Mouse (Mus musculus) forebrain, embryonic 14.5 days (tissue): ENCODE results near the gene Usp2. TPM values are rescaled to one million over a fixed set of nuclear protein-coding genes. Genes with fewer than 3 reads are reported as not detected.

Source experiments
- ATAC-seq: fragments of 200-750 bp; cut with Nextera tagmentation; 2 replicates; pipeline ENCODE4 v1.8.0; 2017; ENCODE audit warnings: mild to moderate bottlenecking, moderate library complexity
- DNase-seq: peaks from one replicate; pipeline ENCODE4 v3.0.0-alpha.2; 2015; ENCODE audit warnings: low spot score
- H3K27ac ChIP-seq: fragments of 300-500 bp; sonication (generic); 2 replicates; pipeline ENCODE4 v1.5.1; 2014; ENCODE audit warnings: low read depth, mild to moderate bottlenecking, control low read depth, low read length, moderate library complexity
- H3K27me3 ChIP-seq: fragments of 300-500 bp; sonication (generic); replicated peaks from 2 replicates; pipeline ENCODE4 v1.6.1; 2014; ENCODE audit warnings: low read length, control low read depth, mixed read lengths; ENCODE audit not compliant: control insufficient read depth, insufficient read depth
- H3K36me3 ChIP-seq: fragments of 300-500 bp; sonication (generic); 2 replicates; pipeline ENCODE4 v1.6.1; 2014; ENCODE audit warnings: low read length, control low read depth; ENCODE audit not compliant: control insufficient read depth, insufficient read depth
- H3K4me1 ChIP-seq: fragments of 300-500 bp; sonication (generic); 2 replicates; pipeline ENCODE4 v1.6.1; 2014; ENCODE audit warnings: antibody characterized with exemption, low read length, control low read depth; ENCODE audit not compliant: control insufficient read depth, insufficient read depth
- H3K4me2 ChIP-seq: fragments of 300-500 bp; sonication (generic); 2 replicates; pipeline ENCODE4 v1.6.1; 2014; ENCODE audit warnings: mild to moderate bottlenecking, control low read depth, low read length
- H3K4me3 ChIP-seq: fragments of 300-500 bp; sonication (generic); 2 replicates; pipeline ENCODE4 v1.5.1; 2014; ENCODE audit warnings: low read depth, low read length, control low read depth
- H3K9ac ChIP-seq: fragments of 300-500 bp; sonication (generic); 2 replicates; pipeline ENCODE4 v1.6.1; 2014; ENCODE audit warnings: mild to moderate bottlenecking, low read length, control low read depth, moderate library complexity
- H3K9me3 ChIP-seq: fragments of 300-500 bp; sonication (generic); replicated peaks from 2 replicates; pipeline ENCODE4 v1.6.1; 2016; ENCODE audit warnings: low read length, control low read depth, mixed read lengths; ENCODE audit not compliant: control insufficient read depth
- WGBS: fragments of 180-500 bp; shearing (Covaris S2); extraction: QIAGEN DNeasy Blood & Tissue Kit; methylation state at CpG from one replicate; pipeline ENCODE4 v1.1.7; 2014; 5-methylcytosine and 5-hydroxymethylcytosine counted together
- polyA plus RNA-seq: library from polyadenylated mRNA; unstranded; fragments of >200 nt; fragmentation: Nextera tagmentation; extraction: Ambion mirVana; gene quantifications from 2 replicates; pipeline ENCODE4 v1.2.1, GENCODE M21; 2014

Usp2 gene
- polyA plus RNA-seq, 1 experiment from 2014 or later = 8.2 TPM

DNA sequence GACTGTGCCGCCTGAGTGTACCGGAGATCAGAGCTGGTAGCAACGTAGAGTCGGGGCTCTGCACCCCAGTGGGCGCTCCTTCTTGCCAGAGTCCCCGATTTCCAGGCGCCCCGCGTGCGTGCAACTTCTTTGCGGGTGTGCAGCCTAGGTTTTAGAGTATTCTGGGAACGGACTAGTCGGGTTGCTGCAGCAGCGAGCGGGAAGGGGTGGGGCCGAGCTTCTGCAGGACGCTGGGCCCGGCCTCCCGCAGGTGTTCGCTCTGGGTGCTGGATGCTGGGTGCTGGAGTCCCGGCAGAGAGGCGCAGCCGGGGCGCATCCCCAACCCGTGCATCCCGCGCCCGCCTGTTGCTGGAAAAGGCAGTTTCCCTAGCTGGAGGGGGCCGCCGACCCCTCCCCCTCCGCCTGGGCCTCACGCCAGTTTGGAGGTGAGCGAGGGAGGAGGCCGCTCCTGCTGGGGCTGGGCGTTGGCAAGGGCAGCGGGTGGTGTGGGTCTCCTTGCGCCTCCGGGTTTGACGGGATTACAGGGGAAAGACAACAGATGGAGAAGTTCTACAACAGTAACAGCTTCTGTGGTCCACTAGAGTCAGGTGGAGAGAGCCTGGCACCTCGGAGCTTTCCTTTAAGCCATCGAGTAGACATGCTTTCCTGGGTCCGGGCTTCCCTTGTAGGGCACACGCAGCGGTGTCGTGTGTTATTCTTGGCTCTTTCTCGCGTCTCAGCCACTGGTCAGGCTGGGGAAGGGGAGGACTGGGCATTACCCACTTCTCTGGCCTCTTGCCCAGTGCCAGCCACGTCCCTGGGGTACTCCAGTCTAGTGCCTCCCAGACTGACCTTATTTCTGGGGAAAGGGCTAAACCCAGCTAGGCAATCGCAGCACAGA lies 68.3 kb downstream of the Usp2 start:
- H3K4me2 ChIP-seq = peak overlapping the region; percentile 88
- peaks cover 31% of the 10 kb centered on the region for H3K4me1 ChIP-seq

DNA sequence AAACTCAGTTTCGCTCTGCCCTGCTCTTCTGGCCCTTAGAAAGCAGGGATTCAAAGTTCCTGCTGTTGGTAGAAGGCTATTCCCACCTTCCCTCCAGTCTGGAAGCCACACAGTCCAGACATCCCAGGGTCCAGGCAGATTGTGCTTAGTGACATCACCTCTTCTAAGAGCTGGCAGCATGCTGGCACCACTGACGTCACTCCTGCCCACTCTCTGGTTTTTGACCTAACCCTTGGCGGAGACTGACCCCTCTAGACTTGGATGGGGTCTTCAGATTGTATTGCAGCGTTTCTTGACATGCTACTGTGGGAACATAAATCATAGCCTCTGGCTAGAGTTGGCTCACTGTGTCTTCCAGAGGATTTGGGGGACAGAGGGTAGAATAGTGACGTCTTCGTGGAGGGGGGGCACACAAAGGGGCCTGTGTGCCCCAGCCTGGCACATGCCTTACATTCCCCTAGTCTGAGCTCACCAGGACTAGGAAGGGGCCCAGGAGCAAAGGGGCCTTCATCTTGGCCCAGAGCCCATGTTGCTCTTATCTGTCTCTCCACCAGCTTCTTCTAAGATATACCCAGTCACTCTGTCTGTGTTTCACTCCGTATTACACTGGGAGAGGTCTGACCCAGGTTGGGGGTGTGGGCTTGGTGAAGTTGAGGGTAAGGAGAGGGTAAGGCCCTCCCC lies 69.0 kb downstream of the Usp2 start:
- Histone ChIP-seq H3K36me3 (0 out of 2 replicates have a peak, but pooled peaks cover 9% of the 10 kb centered on the region), H3K9ac (peak overlapping the region; percentile 65), H3K4me1 (peaks cover 23% of the 10 kb centered on the region), H3K4me2 (peak overlapping the region; percentile 88), H3K9me3 (no peaks in the 10 kb centered on the region), H3K27ac (0 out of 2 replicates have a peak overlapping the region, but pooled peaks have one; percentile 36), H3K4me3 (peak overlapping the region; percentile 45), H3K27me3 (peaks cover 14% of the 10 kb centered on the region; the same call in 1 of the 2 replicates)
- DNase-seq (peak; percentile 34), ATAC-seq (0 out of 2 replicates have a peak, but pooled peaks have one; percentile 16)
- WGBS = 47% methylated on average over 7 of the region's 7 CpGs

More for the DNA sequence above, 68.3 kb downstream of the Usp2 start:
- H3K27me3 ChIP-seq = peaks cover 14% of the 10 kb centered on the region; the same call in 1 of the 2 replicates
- H3K4me3 ChIP-seq = peak overlapping the region; percentile 45
- WGBS = 2% methylated on average over 49 of the region's 49 CpGs
- ATAC-seq (peak; percentile 45), DNase-seq (peak; percentile 69)
- H3K36me3 ChIP-seq = 0 out of 2 replicates have a peak, but pooled peaks cover 6% of the 10 kb centered on the region
- peak overlapping the region; percentile 36; the same call in 1 of the 2 replicates for H3K27ac ChIP-seq
- H3K9ac ChIP-seq = peak overlapping the region; percentile 65
- H3K9me3 ChIP-seq = no peaks in the 10 kb centered on the region

DNA sequence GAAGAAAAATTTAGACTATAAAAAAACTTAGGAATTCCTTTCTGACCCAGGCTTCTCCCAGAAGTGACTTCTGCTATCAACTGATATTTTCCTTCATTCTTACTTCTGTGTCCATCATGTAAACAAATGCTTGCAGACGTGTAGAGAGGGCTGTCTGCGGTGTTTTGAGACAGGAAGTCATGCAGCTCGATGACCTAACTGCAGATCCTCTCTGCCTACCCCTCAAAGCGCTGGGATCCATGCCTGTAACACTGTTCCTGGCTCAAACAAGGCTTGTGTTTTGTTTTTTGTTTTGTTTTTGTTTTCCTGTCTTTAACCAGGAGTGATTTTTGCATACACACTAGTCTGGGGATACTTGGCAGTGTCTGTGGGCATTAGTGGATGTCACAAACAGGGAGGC lies 71.0 kb downstream of the Usp2 start:
- Histone ChIP-seq H3K9ac (no peak overlapping the region), H3K27me3 (peaks cover 14% of the 10 kb centered on the region; the same call in 1 of the 2 replicates), H3K27ac (no peak overlapping the region), H3K36me3 (peaks cover 19% of the 10 kb centered on the region), H3K4me2 (no peak overlapping the region), H3K9me3 (no peaks in the 10 kb centered on the region), H3K4me1 (peaks cover 22% of the 10 kb centered on the region), H3K4me3 (no peak overlapping the region)
- DNase-seq = no peak
- WGBS = 75% methylated on average over 4 of the region's 4 CpGs
- no peak for ATAC-seq

DNA sequence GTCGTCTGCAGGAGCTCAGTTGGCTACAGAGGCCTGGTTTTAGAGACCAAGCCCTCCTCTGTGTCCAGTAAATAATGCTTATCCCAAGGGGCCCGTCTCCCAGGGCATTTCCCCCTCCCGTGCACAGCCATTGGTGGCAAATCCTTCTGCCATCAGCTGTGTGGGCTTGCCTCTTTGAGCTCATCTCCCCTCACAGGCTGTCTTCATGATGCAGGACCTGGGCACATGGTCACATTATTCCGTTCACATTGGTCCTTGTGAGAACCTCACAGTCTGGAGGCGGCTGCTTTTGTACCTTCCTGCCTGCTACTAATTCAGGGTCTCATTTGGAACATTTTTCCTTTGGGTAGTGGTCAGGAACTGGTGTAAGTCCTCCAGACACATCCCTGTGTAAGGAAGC lies 75.1 kb downstream of the Usp2 start:
- ATAC-seq (no peak), DNase-seq (no peak)
- Histone ChIP-seq H3K36me3 (peaks cover 42% of the 10 kb centered on the region), H3K4me3 (no peak overlapping the region), H3K4me2 (no peak overlapping the region), H3K9me3 (no peaks in the 10 kb centered on the region), H3K27ac (no peak overlapping the region), H3K4me1 (no peaks in the 10 kb centered on the region), H3K9ac (no peak overlapping the region), H3K27me3 (no peaks in the 10 kb centered on the region)
- WGBS = 57% methylated on average over 5 of the region's 5 CpGs

DNA sequence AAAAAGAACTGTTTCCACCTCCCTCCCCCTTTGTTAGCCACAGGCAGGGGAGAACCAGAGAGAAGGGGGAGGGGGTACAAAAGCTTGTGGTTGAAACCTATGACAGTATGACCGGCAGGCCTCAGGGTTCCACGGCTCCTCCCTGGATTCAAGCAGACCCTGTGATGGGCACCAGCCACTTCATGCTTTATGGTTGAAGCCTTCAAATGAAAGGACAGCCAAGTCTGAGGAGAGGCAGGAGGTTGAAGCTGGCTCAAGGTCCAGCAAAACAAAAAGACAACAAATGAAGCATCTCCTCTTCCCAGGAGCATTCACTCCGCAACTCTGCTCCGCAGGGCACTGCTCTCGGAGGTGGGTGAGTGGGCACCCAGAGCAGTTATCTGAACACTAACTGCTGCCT lies 76.6 kb downstream of the Usp2 start:
- ATAC-seq = no peak
- no peak overlapping the region for H3K27ac ChIP-seq
- H3K9ac ChIP-seq = no peak overlapping the region
- H3K4me1 ChIP-seq = no peaks in the 10 kb centered on the region
- H3K4me3 ChIP-seq = no peak overlapping the region
- H3K9me3 ChIP-seq = no peaks in the 10 kb centered on the region
- DNase-seq = no peak
- H3K27me3 ChIP-seq = no peaks in the 10 kb centered on the region
- H3K36me3 ChIP-seq = peaks cover 43% of the 10 kb centered on the region
- H3K4me2 ChIP-seq = no peak overlapping the region
- 77% methylated on average over 5 of the region's 5 CpGs for WGBS

DNA sequence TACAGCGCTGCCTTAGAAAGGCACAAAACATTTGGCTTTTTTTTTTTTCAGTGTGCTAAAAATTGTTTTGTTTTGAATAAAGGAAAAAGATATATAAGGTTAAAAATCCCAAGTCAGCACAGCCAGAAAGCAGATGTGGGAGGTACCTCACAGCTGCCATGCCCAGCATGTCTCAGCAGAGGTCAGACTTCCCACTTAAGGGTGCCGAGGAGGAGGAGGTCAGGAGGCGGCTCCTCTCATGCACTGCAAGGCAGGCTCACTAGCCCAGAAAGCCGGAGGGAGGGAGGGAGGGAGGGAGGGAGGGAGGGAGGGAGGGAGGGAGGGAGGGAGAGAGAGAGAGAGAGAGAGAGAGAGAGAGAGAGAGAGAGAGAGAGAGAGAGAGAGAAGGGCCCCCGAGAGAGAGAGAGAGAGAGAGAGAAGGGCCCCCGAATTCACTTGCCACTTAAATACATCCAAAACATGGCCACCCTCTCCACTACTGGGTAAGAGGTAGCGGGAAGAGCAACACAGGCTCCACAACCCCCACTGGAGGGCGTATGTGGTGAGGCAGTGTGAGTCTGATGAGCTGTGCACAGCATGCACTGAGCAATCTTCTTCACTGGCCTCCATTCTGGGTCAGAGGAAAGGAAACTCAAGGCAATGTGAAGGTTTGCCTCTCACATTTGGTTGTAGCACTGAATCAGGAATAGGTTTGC lies 77.3 kb downstream of the Usp2 start:
- no peaks in the 10 kb centered on the region for H3K9me3 ChIP-seq
- peaks cover 50% of the 10 kb centered on the region for H3K36me3 ChIP-seq
- ATAC-seq (no peak), DNase-seq (no peak)
- H3K4me2 ChIP-seq = no peak overlapping the region
- no peak overlapping the region for H3K4me3 ChIP-seq
- H3K9ac ChIP-seq = no peak overlapping the region
- H3K27ac ChIP-seq = no peak overlapping the region
- no peaks in the 10 kb centered on the region for H3K4me1 ChIP-seq
- WGBS = 25% methylated on average over 6 of the region's 8 CpGs
- no peaks in the 10 kb centered on the region for H3K27me3 ChIP-seq

DNA sequence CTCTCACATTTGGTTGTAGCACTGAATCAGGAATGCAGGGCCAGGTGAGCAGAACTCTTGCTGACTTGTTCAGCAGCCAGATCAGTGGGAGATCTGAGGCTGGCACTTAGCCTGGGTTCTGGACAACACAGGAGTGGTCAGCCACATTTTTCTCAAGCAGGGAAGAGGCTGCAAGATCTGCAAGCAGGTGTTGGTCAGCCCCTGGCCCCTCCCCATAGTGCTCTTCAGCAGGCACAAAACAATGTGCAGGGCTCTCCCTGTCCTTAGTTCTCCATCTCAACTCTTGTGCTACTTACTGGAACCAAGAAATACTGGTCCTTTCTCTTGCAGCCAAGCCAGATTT lies 77.9 kb downstream of the Usp2 start:
- ATAC-seq = no peak
- Histone ChIP-seq H3K9ac (no peak overlapping the region), H3K4me2 (no peak overlapping the region), H3K36me3 (peaks cover 51% of the 10 kb centered on the region), H3K27me3 (no peaks in the 10 kb centered on the region), H3K4me1 (no peaks in the 10 kb centered on the region), H3K9me3 (no peaks in the 10 kb centered on the region), H3K4me3 (no peak overlapping the region), H3K27ac (no peak overlapping the region)
- DNase-seq = no peak
